Mouse (Mus musculus) embryonic fibroblast, embryonic 13.5 days (primary cell): ENCODE data around the gene Clstn2. TPM values are rescaled to one million over a fixed set of nuclear protein-coding genes. Genes with fewer than 3 reads are reported as not detected.

Experiments used
- H3K27ac ChIP-seq: 2 replicates; pipeline ENCODE4 v1.5.1; 2012; ENCODE audit warnings: low read length, control low read depth, inconsistent platforms; ENCODE audit not compliant: insufficient read depth
- H3K4me1 ChIP-seq: 2 replicates; pipeline ENCODE4 v1.6.1; 2011; ENCODE audit warnings: low read length; ENCODE audit not compliant: control insufficient read depth, insufficient read depth
- H3K4me3 ChIP-seq: 2 replicates; pipeline ENCODE4 v1.5.1; 2011; ENCODE audit warnings: mild to moderate bottlenecking, control low read depth, low read length; ENCODE audit not compliant: insufficient read depth
- CTCF ChIP-seq: IDR thresholded peaks from 2 replicates; pipeline ENCODE4 v1.5.1; 2011; ENCODE audit warnings: mild to moderate bottlenecking, control low read depth, low read length, moderate library complexity, borderline replicate concordance; ENCODE audit not compliant: insufficient read depth
- POLR2A ChIP-seq: IDR thresholded peaks from 2 replicates; pipeline ENCODE4 v1.6.1; 2011; ENCODE audit warnings: low read depth, mild to moderate bottlenecking, control low read depth, low read length, moderate library complexity
- polyA plus RNA-seq: library from polyadenylated mRNA; stranded (reverse); fragments of >200 nt; gene quantifications from 2 replicates; pipeline ENCODE4 v1.2.4, GENCODE M21; 2011; ENCODE audit warnings: low read depth; ENCODE audit not compliant: missing spikeins, insufficient read length

Clstn2 gene
- polyA plus RNA-seq, 1 experiment, result 7.6 TPM

- Histone ChIP-seq H3K27ac (no peak overlapping the region), H3K4me3 (no peak overlapping the region), H3K4me1 (no peaks in the 10 kb centered on the region)
- TF ChIP-seq CTCF (no peak), POLR2A (no peak)
Observed at GRCm38 (mm10) chr9:97685664-97686063, 347.3 kb downstream of the Clstn2 start.

GRCm38 (mm10) chr9:97679878-97680277, 353.1 kb downstream of the Clstn2 start:
- no peaks in the 10 kb centered on the region for H3K4me1 ChIP-seq
- H3K4me3 ChIP-seq, result no peak overlapping the region
- no peak overlapping the region for H3K27ac ChIP-seq
- TF ChIP-seq POLR2A, result no peak
- TF ChIP-seq CTCF, result no peak

DNA sequence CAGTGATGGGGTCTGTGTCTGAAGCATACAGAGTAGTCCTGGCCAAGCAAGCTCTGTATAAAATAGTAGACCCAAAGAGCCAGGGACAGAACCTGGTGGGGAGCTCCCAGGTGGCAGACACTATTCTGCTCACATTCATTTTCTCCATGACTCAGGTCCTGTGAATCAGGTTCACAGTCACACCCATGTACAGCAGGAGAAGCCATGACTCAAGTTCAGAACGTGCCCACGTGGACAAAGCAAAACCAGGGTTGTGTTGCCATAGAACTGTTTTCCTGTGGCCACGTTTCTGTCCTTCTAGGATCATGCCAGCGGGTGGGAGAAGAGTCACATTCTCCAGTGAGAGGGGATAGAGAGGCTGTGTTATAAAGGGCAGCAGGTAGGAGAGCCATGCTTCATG, 353.9 kb downstream of the Clstn2 start:
- Histone ChIP-seq H3K4me1 (no peaks in the 10 kb centered on the region), H3K27ac (no peak overlapping the region), H3K4me3 (no peak overlapping the region)
- TF ChIP-seq POLR2A (no peak), CTCF (no peak)

GRCm38 (mm10) chr9:97677075-97677474, 355.9 kb downstream of the Clstn2 start:
- no peak overlapping the region for H3K4me3 ChIP-seq
- no peak for TF ChIP-seq CTCF
- no peak for TF ChIP-seq POLR2A
- no peaks in the 10 kb centered on the region for H3K4me1 ChIP-seq
- no peak overlapping the region for H3K27ac ChIP-seq

GRCm38 (mm10) chr9:97672681-97673080, 360.3 kb downstream of the Clstn2 start:
- H3K4me1 ChIP-seq, result no peaks in the 10 kb centered on the region
- TF ChIP-seq CTCF, result no peak
- no peak for TF ChIP-seq POLR2A

GRCm38 (mm10) chr9:97672224-97672623, 360.8 kb downstream of the Clstn2 start:
- Histone ChIP-seq H3K4me1 (no peaks in the 10 kb centered on the region), H3K27ac (no peak overlapping the region), H3K4me3 (no peak overlapping the region)
- TF ChIP-seq CTCF, result no peak
- no peak for TF ChIP-seq POLR2A

More at GRCm38 (mm10) chr9:97672681-97673080, 360.3 kb downstream of the Clstn2 start:
- Histone ChIP-seq H3K27ac (no peak overlapping the region), H3K4me3 (no peak overlapping the region)

- TF ChIP-seq POLR2A, result no peak
- TF ChIP-seq CTCF, result no peak
- H3K4me1 ChIP-seq, result no peaks in the 10 kb centered on the region
- H3K4me3 ChIP-seq, result no peak overlapping the region
- no peak overlapping the region for H3K27ac ChIP-seq
Observed at GRCm38 (mm10) chr9:97670666-97671065, 362.3 kb downstream of the Clstn2 start.

GRCm38 (mm10) chr9:97660989-97661388, 372.0 kb downstream of the Clstn2 start:
- TF ChIP-seq CTCF, result no peak
- TF ChIP-seq POLR2A, result no peak
- Histone ChIP-seq H3K4me3 (no peak overlapping the region), H3K4me1 (no peaks in the 10 kb centered on the region), H3K27ac (no peak overlapping the region)

- H3K27ac ChIP-seq, result no peak overlapping the region
- no peak for TF ChIP-seq CTCF
- no peak for TF ChIP-seq POLR2A
- no peaks in the 10 kb centered on the region for H3K4me1 ChIP-seq
- H3K4me3 ChIP-seq, result no peak overlapping the region
Observed at GRCm38 (mm10) chr9:97658736-97659135, 374.2 kb downstream of the Clstn2 start.

DNA sequence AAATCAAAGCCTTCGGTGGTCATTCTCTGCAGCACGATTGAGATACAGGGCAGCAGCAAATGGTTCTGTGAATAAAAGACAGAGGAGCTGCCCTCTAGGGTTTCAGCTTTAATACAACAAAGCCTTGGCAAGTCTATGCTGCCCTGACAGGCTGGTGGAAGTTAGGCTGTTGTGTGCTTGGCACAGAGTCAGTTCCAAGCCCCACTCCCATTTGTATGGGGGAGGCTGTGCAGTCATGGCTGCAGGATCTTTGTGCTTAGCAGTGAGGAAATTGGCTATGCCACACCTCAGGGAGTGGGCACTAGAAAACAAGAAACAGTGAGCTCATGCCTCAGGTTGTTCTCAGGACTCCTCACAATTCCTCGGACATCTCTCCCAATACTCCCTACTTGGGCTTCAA, 384.6 kb downstream of the Clstn2 start:
- Histone ChIP-seq H3K4me1 (no peaks in the 10 kb centered on the region), H3K27ac (no peak overlapping the region), H3K4me3 (no peak overlapping the region)
- TF ChIP-seq CTCF (no peak), POLR2A (no peak)

DNA sequence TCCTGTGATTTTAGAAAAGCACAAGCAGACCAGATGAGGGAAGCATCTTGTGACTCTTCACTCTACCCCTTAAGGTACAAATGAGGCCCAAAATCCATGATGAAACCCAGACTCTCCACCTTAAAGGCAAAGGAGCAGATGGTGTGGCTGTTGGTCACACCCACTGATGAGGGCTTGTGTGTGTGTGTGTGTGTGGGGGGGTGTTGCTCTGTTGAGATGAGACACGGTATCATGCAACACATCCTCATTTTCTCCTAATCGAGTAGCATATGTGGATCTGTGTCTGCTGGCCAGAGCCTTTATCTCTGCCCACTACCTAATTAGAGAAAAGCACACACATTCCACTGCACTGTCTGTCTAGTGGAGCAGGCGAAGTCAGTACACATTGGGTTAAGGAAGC, 387.2 kb downstream of the Clstn2 start:
- no peak overlapping the region for H3K4me3 ChIP-seq
- H3K4me1 ChIP-seq, result no peaks in the 10 kb centered on the region
- H3K27ac ChIP-seq, result no peak overlapping the region
- TF ChIP-seq CTCF, result no peak
- TF ChIP-seq POLR2A, result no peak
